Mouse (Mus musculus) forebrain, embryonic 14.5 days (tissue): ENCODE data around the gene Abi3bp. TPM values are rescaled to one million over a fixed set of nuclear protein-coding genes. Genes with fewer than 3 reads are reported as not detected.

ENCODE experiments used
- ATAC-seq: fragments of 200-750 bp; cut with Nextera tagmentation; 2 replicates; pipeline ENCODE4 v1.8.0; 2017; ENCODE audit warnings: mild to moderate bottlenecking, moderate library complexity
- DNase-seq: peaks from one replicate; pipeline ENCODE4 v3.0.0-alpha.2; 2015; ENCODE audit warnings: low spot score
- H3K27ac ChIP-seq: fragments of 300-500 bp; sonication (generic); 2 replicates; pipeline ENCODE4 v1.5.1; 2014; ENCODE audit warnings: low read depth, mild to moderate bottlenecking, control low read depth, low read length, moderate library complexity
- H3K27me3 ChIP-seq: fragments of 300-500 bp; sonication (generic); replicated peaks from 2 replicates; pipeline ENCODE4 v1.6.1; 2014; ENCODE audit warnings: low read length, control low read depth, mixed read lengths; ENCODE audit not compliant: control insufficient read depth, insufficient read depth
- H3K36me3 ChIP-seq: fragments of 300-500 bp; sonication (generic); 2 replicates; pipeline ENCODE4 v1.6.1; 2014; ENCODE audit warnings: low read length, control low read depth; ENCODE audit not compliant: control insufficient read depth, insufficient read depth
- H3K4me1 ChIP-seq: fragments of 300-500 bp; sonication (generic); 2 replicates; pipeline ENCODE4 v1.6.1; 2014; ENCODE audit warnings: antibody characterized with exemption, low read length, control low read depth; ENCODE audit not compliant: control insufficient read depth, insufficient read depth
- H3K4me2 ChIP-seq: fragments of 300-500 bp; sonication (generic); 2 replicates; pipeline ENCODE4 v1.6.1; 2014; ENCODE audit warnings: mild to moderate bottlenecking, control low read depth, low read length
- H3K4me3 ChIP-seq: fragments of 300-500 bp; sonication (generic); 2 replicates; pipeline ENCODE4 v1.5.1; 2014; ENCODE audit warnings: low read depth, low read length, control low read depth
- H3K9ac ChIP-seq: fragments of 300-500 bp; sonication (generic); 2 replicates; pipeline ENCODE4 v1.6.1; 2014; ENCODE audit warnings: mild to moderate bottlenecking, low read length, control low read depth, moderate library complexity
- H3K9me3 ChIP-seq: fragments of 300-500 bp; sonication (generic); replicated peaks from 2 replicates; pipeline ENCODE4 v1.6.1; 2016; ENCODE audit warnings: low read length, control low read depth, mixed read lengths; ENCODE audit not compliant: control insufficient read depth
- WGBS: fragments of 180-500 bp; shearing (Covaris S2); extraction: QIAGEN DNeasy Blood & Tissue Kit; methylation state at CpG from one replicate; pipeline ENCODE4 v1.1.7; 2014; 5-methylcytosine and 5-hydroxymethylcytosine counted together
- polyA plus RNA-seq: library from polyadenylated mRNA; unstranded; fragments of >200 nt; fragmentation: Nextera tagmentation; extraction: Ambion mirVana; gene quantifications from 2 replicates; pipeline ENCODE4 v1.2.1, GENCODE M21; 2014

Gene Abi3bp
- polyA plus RNA-seq, 1 experiment from 2014 or later = 0.18 TPM

DNA sequence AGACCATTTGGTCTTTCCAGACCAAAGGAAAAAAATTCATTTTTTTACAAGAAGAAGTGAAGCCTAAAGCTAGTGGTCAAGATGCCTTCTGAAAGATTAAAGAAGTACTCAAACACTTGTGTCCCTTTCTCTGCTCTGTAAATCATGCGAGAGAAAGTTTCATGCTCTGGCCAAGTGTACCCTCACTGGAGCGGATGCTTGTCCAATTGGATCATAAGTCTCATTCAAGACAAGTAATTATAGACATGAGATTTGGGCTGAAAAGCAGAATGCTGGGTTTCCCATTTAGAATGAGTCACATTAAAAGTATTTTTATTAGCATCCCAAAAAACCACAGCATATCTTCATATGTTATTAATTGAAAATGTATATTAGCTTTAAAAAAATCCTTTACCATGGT is 4.5 kb upstream of the Abi3bp start:
- Histone ChIP-seq H3K27me3 (no peaks in the 10 kb centered on the region), H3K36me3 (no peaks in the 10 kb centered on the region), H3K4me2 (no peak overlapping the region), H3K4me1 (no peaks in the 10 kb centered on the region), H3K9me3 (no peaks in the 10 kb centered on the region), H3K4me3 (no peak overlapping the region), H3K9ac (no peak overlapping the region), H3K27ac (no peak overlapping the region)
- WGBS = 88% methylated on average over 2 of the region's 2 CpGs
- DNase-seq (no peak), ATAC-seq (no peak)

GRCm38 (mm10) chr16:56475676-56476075 is 2.0 kb upstream of the Abi3bp start:
- Histone ChIP-seq H3K27ac (no peak overlapping the region), H3K36me3 (no peaks in the 10 kb centered on the region), H3K4me1 (no peaks in the 10 kb centered on the region), H3K27me3 (no peaks in the 10 kb centered on the region), H3K4me2 (no peak overlapping the region), H3K9ac (no peak overlapping the region), H3K9me3 (no peaks in the 10 kb centered on the region), H3K4me3 (no peak overlapping the region)
- no peak for ATAC-seq
- no peak for DNase-seq
- 83% methylated on average over 5 of the region's 5 CpGs for WGBS

DNA sequence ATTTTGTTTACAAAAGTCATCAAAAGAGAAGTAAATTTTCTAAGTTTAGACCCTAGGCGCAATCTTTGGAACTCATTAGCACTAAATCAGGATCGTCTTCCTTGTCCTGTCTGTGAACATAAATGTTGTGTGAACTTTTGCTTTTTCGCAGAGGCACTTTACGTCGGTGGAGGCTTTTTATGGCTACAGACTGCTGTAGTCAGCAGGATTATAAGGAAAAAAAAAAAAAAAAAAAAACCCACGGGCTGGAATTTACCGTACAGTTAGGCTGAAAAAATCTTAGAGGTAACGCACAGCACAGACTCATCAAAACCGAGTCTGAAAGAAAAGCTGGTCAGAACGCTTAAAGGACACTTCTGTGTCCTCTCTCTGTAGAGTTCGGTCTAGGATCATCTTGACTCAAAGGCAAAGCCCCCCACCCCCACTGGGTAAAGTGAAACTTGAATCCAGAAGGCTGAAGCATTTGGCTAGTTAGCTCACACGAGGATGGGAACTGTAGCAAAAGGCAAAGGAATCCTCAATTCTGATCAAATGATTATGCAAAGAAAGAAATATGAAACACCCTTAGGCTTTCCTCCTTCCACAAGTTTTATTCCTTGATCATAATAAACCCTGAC is 1.0 kb downstream of the Abi3bp start:
- no peak for ATAC-seq
- Histone ChIP-seq H3K36me3 (no peaks in the 10 kb centered on the region), H3K9me3 (no peaks in the 10 kb centered on the region), H3K27ac (no peak overlapping the region), H3K27me3 (no peaks in the 10 kb centered on the region), H3K4me2 (no peak overlapping the region), H3K9ac (no peak overlapping the region), H3K4me3 (no peak overlapping the region), H3K4me1 (no peaks in the 10 kb centered on the region)
- no peak for DNase-seq
- 60% methylated on average over 12 of the region's 12 CpGs for WGBS

- no peaks in the 10 kb centered on the region for H3K4me1 ChIP-seq
- H3K4me3 ChIP-seq = no peak overlapping the region
- H3K27ac ChIP-seq = no peak overlapping the region
- DNase-seq (no peak), ATAC-seq (no peak)
- no peaks in the 10 kb centered on the region for H3K36me3 ChIP-seq
- no peaks in the 10 kb centered on the region for H3K9me3 ChIP-seq
- 90% methylated on average over 10 of the region's 10 CpGs for WGBS
- H3K27me3 ChIP-seq = no peaks in the 10 kb centered on the region
- H3K4me2 ChIP-seq = no peak overlapping the region
- H3K9ac ChIP-seq = no peak overlapping the region
Measured at GRCm38 (mm10) chr16:56483466-56483865, 5.8 kb downstream of the Abi3bp start.

- 12% methylated on average over 4 of the region's 4 CpGs for WGBS
- no peak for ATAC-seq
Measured at GRCm38 (mm10) chr16:56486461-56486860, 8.8 kb downstream of the Abi3bp start.

DNA sequence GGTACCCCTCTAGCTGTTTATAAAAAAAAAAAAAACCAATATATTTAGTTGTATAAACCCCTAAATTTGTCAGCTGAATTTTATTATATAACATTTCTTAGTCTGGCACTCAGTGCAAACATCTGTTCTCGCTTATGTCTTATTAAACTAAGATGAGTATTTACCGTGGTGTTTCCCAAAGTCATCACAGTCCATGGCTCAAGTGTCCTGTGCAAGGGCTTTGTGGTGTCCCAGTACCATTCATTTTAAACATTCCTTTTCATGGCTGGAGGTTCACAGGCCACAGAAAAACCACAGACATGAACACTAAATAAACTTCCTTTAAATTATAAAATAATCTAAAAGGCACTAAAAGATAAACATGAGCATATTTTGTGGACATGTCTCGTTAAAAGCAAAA is 13.2 kb downstream of the Abi3bp start:
- H3K4me1 ChIP-seq = no peaks in the 10 kb centered on the region
- WGBS = 88% methylated on average over 3 of the region's 3 CpGs
- H3K4me3 ChIP-seq = no peak overlapping the region
- no peaks in the 10 kb centered on the region for H3K9me3 ChIP-seq
- ATAC-seq (no peak), DNase-seq (no peak)
- H3K27me3 ChIP-seq = no peaks in the 10 kb centered on the region
- H3K27ac ChIP-seq = no peak overlapping the region
- no peak overlapping the region for H3K9ac ChIP-seq
- no peaks in the 10 kb centered on the region for H3K36me3 ChIP-seq
- no peak overlapping the region for H3K4me2 ChIP-seq

More at GRCm38 (mm10) chr16:56486461-56486860, 8.8 kb downstream of the Abi3bp start:
- Histone ChIP-seq H3K9me3 (no peaks in the 10 kb centered on the region), H3K9ac (no peak overlapping the region), H3K4me3 (no peak overlapping the region), H3K27me3 (no peaks in the 10 kb centered on the region), H3K27ac (no peak overlapping the region), H3K4me1 (no peaks in the 10 kb centered on the region), H3K36me3 (no peaks in the 10 kb centered on the region), H3K4me2 (no peak overlapping the region)
- peak; percentile 27 for DNase-seq

GRCm38 (mm10) chr16:56495266-56495665 is 17.6 kb downstream of the Abi3bp start:
- ATAC-seq (no peak), DNase-seq (no peak)
- Histone ChIP-seq H3K27me3 (no peaks in the 10 kb centered on the region), H3K9ac (no peak overlapping the region), H3K36me3 (no peaks in the 10 kb centered on the region), H3K9me3 (no peaks in the 10 kb centered on the region), H3K4me3 (no peak overlapping the region), H3K4me1 (no peaks in the 10 kb centered on the region), H3K4me2 (no peak overlapping the region), H3K27ac (no peak overlapping the region)
- 71% methylated on average over 4 of the region's 4 CpGs for WGBS

DNA sequence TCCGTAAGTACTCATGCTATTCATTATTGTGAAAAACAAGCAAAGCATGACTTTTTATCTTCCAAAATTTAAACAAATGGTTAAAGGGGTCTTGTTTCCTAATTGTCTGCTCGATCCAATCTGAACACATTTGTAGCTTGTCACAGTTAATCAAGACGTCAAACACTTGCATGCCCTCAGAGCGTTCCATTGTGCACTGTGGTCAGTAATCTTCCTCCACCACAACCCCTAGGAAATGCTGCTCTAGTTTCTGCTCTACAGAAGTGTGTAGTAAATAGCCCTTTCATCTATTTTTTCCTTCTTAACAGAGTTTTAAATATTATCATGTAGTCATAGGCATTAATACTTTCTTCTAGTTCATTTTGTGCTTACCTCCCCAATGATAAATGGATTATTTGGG is 19.1 kb downstream of the Abi3bp start:
- Histone ChIP-seq H3K4me3 (no peak overlapping the region), H3K9me3 (no peaks in the 10 kb centered on the region), H3K4me1 (no peaks in the 10 kb centered on the region), H3K4me2 (no peak overlapping the region), H3K27ac (no peak overlapping the region), H3K36me3 (no peaks in the 10 kb centered on the region), H3K27me3 (no peaks in the 10 kb centered on the region), H3K9ac (no peak overlapping the region)
- DNase-seq = no peak
- ATAC-seq = no peak
- WGBS = 64% methylated on average over 4 of the region's 4 CpGs

DNA sequence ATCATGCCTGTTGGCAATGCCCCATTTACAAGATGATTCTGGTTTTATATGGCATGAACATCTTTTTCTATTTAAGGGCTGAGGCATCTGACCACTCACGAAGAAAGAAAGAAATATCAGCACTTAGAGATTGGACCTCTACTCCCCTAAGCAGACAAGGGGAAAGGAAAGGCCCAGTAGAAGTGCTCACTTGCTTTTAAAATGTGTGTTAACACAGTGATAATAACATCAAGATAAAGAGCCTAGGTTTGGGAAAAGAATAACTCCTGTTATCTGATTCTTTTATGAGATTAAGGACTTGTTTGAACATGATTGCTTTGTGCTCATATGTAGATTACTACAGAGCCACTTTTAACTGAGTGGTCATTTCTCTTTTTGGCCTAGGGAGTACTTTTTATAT is 21.0 kb downstream of the Abi3bp start:
- Histone ChIP-seq H3K4me2 (no peak overlapping the region), H3K4me1 (no peaks in the 10 kb centered on the region), H3K27me3 (no peaks in the 10 kb centered on the region), H3K4me3 (no peak overlapping the region), H3K36me3 (no peaks in the 10 kb centered on the region), H3K9ac (no peak overlapping the region), H3K27ac (no peak overlapping the region), H3K9me3 (no peaks in the 10 kb centered on the region)
- DNase-seq (no peak), ATAC-seq (no peak)
- 79% methylated on average over 1 of the region's 1 CpGs for WGBS
